Mouse (Mus musculus) heart, adult 2 months (tissue): ENCODE measurements around the gene Tchp.

Experiments used
- CTCF ChIP-seq: fragments of 200-600 bp; IDR thresholded peaks from 2 replicates; pipeline ENCODE4 v1.8.1; 2022; ENCODE audit warnings: antibody characterized with exemption, mild to moderate bottlenecking, moderate library complexity
- EP300 ChIP-seq: fragments of 200-500 bp; IDR thresholded peaks from 2 replicates; pipeline ENCODE4 v1.6.1; 2011; ENCODE audit warnings: low read depth, low read length, control low read depth; ENCODE audit not compliant: insufficient read depth
- POLR2A ChIP-seq: fragments of 200-500 bp; IDR thresholded peaks from 2 replicates; pipeline ENCODE4 v1.6.1; 2011; ENCODE audit warnings: mild to moderate bottlenecking, low read depth, low read length, control low read depth; ENCODE audit not compliant: insufficient read depth

- TF ChIP-seq CTCF, result no peak
- no peak for TF ChIP-seq POLR2A
- TF ChIP-seq EP300, result no peak
Observed at GRCm38 (mm10) chr5:114737090-114737887, 29.7 kb downstream of the Tchp start.
